Mouse (Mus musculus): ENCODE data around the gene Slc24a4. TPM values are rescaled to one million over a fixed set of nuclear protein-coding genes. Genes with fewer than 3 reads are reported as not detected.

Slc24a4 gene
- total RNA-seq (2021): 10 to 100 TPM; 39.5 to 44.1 TPM

DNA sequence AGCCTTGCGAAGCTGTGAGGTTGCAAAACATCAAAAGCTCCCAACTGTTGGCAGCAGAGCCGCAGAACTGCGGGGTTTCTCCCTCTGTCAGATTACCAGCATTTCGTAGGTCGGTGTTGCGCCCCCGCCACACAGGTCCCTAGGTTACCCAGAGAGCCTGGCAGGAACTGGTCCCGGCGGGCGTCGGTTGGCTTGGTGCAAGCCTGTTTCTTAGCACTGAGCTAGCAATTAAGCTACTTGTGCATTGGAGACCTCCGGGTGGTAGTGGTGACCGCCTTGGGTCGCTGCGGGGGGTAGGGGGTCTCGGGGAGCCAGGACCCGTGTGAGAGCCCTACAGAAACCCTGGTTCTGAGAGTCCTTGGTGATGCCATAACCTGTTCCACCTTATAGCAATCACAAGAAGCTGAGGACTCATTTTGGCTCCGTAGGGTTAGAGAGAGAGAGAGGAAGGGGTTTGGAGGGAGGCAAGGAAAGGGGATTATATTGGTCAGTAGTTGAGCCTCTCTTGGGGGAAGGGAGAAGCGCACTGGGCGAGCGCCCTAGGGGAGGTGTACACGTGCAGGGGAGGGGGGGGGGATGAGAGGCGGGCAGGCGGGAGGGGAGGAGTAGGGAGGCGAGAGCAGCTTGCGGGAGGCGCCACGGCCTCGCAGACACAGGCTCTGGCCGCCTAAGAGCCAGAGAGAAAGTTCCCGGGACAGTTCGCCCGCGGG is at the start of gene Slc24a4:
Slc24a4 (plus strand) TSS at position 653 of the 710 bp plus-strand sequence.
- peak; percentile 32 to 34 for DNase-seq (ENCODE audit: extremely low spot score in 1 of 2, low spot score in 1 of 2)

DNA sequence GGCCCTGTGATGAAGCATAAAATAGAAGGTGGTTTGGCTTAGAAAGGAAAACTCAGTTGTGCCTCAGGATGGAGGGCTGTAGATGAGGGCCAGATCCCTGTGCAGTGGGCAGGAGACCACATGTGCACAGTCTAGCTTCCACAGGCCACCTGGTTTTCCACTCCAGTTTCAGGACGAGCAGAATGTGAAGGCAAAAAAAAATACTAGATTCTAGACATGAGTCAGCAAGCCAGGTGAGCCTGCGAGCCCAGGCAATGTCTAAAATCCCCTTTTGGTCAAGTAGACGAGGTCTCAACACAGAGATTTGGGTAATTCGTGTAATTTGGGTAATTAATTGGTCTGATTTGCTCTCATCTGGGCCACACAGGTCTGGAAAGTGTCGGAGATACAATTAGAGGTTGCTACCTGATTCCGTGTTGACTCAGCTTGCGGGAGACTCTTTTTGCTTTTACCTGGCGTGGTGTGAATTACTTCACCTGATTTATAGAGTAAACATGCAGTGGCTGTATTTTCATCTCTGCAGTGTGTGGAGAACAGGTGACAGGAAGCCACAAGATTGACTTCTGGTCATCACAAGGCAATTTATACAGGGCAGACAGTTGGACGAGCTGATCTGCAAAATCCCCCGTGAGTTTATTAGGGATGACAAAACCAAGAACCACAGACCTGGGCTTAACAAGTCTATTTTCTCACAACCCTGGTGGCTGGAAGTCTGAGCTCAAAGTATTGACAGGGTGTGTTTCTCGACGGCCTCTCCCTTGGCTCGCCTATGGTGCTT is 45.7 kb upstream of the Slc24a4 start:
- no peak for DNase-seq (ENCODE audit: extremely low spot score in 1 of 2, low spot score in 1 of 2)

DNA sequence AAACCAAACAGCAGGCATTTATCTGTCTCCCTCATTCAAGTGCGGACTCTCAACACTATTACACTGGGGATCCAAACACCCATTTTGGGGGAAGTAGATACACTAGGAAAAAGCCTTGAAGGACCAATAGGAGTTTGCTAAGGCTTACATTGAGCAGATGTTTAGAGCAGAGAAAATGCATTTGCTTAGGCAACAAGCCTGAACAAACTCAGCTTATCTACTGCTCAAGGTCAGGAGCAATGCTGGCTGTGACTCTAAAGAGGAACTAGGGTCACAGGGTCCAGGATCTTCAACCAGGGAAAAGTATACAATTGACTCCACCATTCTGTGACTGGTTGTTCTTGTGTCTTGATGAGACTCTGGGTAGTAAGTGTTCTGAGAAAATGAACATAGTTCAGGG is 38.0 kb upstream of the Slc24a4 start:
- no peak for DNase-seq (ENCODE audit: extremely low spot score in 1 of 2, low spot score in 1 of 2)

DNA sequence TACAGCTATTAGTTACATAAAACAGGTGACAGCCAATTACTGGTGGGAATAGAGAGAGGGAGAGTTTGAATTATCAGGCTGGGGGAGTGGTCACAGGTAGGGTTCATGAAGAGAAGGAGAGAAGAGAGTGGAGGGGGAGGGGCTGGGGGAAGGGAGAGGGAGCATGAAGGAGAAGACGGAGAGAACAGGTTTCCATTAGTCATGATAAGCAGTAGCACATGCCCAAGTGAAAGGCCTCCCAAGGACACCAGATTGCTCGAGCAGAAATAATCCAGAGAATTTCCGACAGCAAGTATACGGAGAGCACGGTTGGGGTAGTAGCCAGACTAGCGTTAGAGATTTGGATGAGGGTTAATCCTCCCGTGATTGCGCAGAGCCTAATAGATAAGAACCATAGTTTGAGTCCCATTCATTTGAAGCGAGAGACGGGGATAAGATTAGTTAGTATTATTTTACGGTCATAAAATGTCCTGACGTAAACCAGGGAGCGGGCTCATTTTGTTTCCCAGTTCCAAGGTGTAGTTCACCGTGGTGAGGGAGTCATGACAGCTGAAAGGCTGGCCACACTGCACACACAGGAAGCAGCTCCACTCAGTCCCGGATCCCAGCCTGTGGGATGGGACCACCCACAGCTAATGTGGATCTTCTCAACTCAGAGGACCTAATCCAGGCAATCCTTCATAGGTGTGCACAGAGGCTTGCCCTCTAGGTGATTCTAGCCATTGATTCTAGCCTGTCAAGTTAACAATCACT is 36.0 kb upstream of the Slc24a4 start:
- DNase-seq (ENCODE audit: extremely low spot score in 1 of 2, low spot score in 1 of 2): no peak

DNA sequence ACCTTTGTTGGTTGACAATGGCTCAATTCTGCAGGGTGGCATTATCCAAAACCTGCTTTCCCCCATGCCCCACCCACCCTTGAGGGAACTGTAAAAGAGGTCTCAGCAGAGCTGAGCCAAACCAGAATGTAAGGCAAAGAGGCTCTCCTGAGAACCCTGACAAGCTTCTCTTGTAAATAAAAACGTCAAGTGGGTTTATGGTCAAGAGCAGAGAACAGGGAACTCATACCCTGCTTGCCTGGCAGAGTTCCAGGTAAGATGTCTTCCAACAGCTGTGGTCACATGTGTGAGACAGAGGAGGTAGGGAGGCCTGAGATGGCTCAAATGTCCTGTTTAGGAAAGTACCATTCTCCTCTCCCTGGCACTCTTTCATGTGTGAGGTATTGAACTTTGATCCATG is 22.5 kb upstream of the Slc24a4 start:
- no peak for DNase-seq (ENCODE audit: extremely low spot score in 1 of 2, low spot score in 1 of 2)

DNA sequence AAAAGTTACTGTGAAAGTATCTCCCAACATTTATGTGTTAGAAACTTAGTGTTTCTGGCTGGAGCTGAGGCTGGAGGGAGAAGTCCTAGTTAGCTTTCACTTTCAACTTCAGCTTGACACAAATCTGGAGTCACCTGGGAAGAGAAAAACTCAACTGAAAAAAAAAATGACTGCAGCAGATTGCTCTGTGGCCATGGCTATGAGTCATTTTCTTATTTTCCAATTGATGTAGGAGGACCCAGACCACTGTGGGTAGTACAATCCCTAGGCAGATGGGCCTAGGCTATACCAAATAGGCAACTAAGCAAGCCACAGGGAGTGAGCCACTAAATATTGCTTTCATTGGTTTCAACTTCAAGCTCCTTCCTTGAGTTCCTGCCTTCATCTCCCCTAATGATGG is 19.7 kb upstream of the Slc24a4 start:
- no peak for DNase-seq (ENCODE audit: extremely low spot score in 1 of 2, low spot score in 1 of 2)

DNA sequence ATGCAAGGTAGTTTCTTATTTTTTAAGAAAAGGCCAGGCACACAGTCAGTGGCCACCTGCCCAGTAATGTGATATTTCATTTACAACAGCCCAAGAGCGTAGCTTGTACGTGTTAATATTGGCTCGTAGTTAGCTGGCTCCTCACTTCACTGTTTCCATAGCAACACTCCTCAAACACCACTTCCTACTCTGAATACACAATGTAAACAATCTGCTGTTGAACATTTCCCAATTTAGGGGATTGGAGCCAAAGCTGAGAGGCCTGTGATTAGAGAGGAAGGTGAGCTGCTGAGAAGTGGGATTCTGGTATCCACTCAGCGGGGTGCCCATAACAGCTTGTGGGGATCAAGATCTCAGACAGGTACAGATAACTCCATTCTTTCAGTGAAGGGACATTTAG is 16.0 kb upstream of the Slc24a4 start:
- DNase-seq (ENCODE audit: extremely low spot score in 1 of 2, low spot score in 1 of 2): no peak

DNA sequence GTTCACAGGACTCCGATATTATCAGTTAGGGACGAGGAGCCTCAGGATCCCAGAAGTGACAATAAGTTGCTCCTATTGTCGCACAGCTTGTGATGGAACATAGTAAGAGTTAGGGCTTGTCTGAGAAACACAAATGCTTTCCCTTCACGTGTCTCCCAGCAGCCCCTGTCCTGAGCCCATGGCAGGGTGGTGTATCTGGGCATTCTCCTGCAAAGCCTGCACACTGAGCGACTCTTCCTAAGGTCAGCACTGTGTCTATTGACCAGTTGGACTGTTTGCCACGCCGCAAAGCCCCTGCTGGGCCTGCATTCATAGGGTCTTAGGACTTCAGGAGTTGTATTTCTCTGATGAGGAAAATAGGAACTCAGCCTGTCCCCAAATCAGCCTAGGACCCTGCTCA is 15.6 kb upstream of the Slc24a4 start:
- DNase-seq (ENCODE audit: extremely low spot score in 1 of 2, low spot score in 1 of 2): no peak

DNA sequence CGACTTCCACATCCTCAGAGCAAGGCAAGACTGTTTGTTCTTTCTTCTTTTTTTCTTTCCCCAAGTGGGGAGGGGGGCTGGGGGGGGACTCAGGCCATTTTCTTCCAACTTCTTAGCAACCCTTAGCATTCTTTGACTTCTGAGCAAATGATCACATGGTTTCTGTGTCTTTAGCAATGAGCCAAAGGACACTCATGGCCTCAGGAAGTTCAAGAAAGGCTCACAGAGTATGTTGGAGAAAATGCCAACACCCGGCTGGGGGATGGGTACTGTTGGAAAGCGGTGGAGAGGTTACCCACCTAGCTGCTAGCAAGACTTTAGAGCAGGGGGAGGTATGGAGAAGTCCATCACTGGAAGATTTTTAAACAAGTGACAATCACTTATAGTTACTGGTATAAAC is 15.1 kb upstream of the Slc24a4 start:
- no peak for DNase-seq (ENCODE audit: extremely low spot score in 1 of 2, low spot score in 1 of 2)

DNA sequence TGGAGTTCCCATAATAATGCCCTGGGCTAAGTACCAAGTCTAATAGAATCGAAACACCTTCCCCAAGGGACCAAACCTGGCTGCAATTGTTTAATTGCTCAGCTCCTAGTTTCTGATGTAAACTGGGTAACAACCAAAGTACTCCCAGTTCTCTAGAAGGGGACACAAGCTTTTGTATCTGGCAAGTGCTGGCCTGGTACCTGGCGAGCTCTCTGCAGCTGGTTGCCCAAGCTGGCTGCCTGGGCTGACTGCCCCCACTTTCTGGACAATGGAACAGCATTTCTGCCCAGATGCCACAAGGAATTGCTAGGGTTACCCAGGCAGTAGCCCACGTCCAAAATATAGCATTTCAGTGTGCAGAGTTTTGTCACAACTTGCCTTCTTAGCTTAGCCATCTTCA is 12.0 kb upstream of the Slc24a4 start:
- no peak for DNase-seq (ENCODE audit: extremely low spot score in 1 of 2, low spot score in 1 of 2)

DNA sequence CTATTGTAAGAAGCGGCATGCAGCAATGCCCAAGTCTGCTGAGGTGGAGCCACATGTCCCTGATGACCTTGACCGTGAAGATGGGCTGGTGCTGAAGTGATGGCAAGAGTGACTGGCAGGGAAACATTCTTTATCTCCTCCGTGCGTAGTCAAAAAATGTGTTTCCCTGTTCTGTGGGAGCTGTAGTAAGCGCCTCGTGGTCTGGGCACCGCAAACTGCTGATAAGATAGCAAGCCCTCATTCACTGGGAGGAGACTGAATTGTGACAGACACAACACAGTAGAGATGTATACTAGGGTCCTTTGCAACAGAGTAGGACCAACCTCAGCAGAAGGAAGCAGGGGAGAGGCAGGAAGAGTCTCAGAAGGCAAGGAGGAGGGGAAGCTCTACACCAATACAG is 10.5 kb upstream of the Slc24a4 start:
- DNase-seq (ENCODE audit: extremely low spot score in 1 of 2, low spot score in 1 of 2): no peak

DNA sequence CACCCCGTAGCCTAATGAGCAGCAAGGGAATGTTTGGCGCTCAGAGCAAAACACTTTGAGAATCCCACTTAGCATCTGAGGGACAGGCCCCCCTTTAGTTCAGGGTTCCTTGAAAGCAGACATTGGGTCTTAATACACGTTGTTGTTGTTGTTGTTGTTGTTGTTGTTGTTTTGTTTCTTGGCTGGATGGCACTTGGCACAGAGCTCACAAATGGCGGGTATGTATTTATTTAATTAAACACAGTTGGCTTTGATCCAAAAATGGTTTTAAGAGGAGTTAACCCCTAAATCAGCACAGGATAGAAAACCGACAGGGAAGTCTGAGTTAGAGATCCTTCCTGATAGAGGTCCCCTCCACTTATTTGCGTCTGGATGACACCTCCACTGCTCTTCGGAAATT is 932 bp upstream of the Slc24a4 start:
- no peak for DNase-seq (ENCODE audit: extremely low spot score in 1 of 2, low spot score in 1 of 2)

DNA sequence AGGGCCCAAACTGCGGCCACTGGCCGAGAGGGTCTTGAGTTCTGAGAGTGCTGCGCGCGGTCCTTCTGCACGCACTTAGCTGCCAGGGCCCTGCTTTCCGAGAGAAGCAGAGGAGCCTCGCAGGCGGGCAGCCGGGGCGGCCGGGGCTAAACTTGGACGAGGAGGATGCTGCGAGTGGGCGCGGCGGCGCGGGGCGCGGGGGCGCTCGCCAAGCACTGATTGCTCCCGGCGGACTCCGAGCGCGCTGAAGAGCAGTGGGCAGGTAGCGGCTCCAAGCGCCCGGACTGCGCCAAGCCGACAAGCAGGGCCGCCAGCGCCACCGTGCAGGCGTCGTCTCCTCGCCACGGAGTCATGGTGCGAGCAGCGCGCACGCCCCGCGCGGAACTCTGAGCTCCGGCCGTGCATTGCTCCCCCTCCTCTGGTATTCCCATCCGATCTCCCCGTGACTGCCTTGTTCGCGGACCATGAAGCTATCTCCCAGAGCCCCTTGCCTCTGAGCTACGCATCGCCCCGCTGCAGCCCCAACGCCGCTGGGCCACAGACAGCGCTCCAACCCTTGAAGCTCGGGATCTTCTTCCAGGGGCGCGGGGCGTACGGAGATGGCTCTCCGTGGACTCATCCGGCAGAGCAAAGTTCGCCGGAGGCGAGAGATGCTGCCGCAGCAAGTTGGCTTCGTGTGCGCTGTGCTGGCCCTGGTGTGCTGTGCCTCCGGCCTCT is 416 bp downstream of the Slc24a4 start:
- peak; percentile 61 to 74 for DNase-seq (ENCODE audit: extremely low spot score in 1 of 2, low spot score in 1 of 2)

DNA sequence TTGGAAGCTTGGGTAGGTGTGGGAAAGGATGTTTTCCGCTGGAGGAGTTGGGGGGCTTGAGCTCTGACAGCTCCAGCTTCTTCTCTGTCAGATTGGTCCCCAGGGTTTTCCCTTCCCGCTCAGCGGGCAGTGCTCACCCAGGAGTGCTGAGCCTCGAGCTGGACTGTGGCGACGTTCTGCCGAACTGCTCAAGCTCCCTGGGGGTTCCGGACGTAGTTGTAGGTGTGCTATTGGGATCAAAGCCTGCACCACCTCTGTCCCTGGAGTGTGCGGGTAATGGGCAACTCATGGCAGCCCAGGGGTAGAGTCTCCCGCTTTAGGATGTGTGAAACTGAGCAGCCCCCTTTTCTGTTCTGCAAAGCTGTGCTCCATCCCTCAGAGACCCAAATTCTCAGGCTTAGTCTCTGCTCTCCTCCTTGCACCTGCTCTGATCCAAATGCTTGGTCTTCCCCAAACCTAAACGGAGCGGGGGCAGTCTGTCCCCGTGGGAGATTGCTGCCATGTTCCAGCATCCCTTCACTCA is 1.0 kb downstream of the Slc24a4 start:
- peak in 1 of 2 experiments; percentile 27 for DNase-seq (ENCODE audit: extremely low spot score in 1 of 2, low spot score in 1 of 2)

DNA sequence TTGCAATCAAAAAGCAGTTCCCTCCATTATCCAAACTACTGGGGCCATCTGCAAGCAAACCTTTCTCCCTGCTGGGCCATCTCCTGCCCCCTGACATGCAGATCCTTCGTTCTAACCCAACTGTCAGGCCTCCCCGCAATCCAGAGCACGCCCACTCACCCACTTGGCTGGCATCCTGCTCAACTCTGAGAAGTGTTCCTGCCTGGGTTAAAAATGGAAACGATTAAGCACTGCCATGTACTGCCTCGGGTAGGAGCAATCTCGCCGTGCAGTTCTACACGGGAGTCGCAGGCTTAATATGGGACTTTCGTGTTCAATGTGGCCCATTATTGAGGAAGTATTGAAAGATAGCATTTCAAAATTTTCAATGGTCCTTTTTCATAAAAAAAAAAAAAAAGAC is 11.2 kb downstream of the Slc24a4 start:
- DNase-seq (ENCODE audit: extremely low spot score in 1 of 2, low spot score in 1 of 2): peak in 1 of 2 experiments; percentile 44

DNA sequence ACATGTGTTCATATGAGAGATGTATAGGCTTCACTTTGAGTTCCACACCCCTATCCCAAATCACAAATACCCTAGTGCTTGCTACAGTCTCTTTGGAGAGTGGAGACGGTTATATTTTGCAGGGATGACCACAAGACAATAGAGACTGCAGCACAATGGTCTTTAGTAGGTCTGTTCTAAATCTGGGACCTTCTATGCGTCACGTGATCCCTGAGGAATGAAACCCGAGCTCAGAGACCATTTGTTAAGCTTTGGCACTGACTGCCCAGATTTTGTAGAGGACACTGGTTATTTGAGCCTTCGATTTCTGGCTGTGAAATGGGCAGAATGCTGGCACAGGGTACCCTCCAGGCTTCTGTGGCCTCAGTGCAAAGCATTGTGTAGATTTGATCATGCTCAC is 12.8 kb downstream of the Slc24a4 start:
- no peak for DNase-seq (ENCODE audit: extremely low spot score in 1 of 2, low spot score in 1 of 2)

DNA sequence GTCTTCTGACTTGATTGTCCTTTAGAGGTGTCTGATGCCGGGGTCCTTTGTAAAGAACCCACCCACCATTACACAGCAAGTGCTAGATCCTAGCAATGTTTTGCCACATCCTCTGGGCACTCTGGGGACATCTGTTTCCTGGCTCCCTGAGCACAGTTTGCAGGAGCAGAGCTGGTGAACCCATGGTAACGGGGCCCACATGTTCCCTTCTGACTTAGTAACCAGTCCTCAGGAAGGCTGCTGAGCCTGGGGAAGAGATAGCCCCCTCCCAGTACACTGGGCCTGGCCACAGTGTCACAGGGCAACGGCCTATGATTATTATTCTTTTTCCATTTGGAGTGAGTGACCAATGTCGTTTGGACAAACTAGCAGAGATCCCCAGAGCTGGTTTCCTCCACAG is 19.1 kb downstream of the Slc24a4 start:
- DNase-seq (ENCODE audit: extremely low spot score in 1 of 2, low spot score in 1 of 2): no peak

DNA sequence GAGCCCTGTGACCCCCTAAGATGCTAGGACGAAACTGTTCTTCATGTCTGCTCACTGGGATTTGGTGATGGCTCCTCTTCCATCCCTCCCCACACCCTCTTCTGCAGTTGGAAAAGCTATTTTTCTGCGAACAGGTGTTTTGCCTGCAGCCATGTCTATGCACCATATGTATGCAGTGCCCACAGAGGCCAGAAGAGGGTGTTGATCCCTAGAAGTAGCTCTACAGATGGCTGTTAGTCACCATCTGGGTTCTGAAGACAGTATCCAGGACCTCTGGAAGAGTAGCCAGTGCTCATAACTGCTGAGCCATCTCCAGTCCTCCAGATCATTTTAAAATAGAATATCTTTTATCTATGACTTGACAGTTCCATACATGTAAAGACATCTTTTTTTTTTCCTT is 20.2 kb downstream of the Slc24a4 start:
- no peak for DNase-seq (ENCODE audit: extremely low spot score in 1 of 2, low spot score in 1 of 2)

DNA sequence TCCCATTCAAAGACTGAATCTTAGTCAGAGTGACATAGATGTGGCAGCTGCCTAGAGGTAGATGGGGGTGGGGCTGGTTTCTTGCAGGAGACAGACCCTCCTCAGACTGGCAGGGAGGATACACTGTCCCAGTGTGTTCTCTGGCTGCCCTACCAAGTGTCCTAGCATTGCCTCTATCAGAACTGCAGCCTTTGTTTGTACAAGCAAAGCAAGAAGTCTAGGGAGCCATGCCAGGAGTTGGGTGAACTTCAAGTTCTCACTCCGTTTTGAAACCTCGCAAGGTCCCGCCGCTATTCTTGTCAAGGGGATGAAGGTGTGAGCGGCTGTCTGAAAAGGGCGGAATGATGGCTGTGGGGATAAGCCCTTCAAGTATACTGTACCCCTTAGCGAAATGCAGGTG is 22.7 kb downstream of the Slc24a4 start:
- no peak for DNase-seq (ENCODE audit: extremely low spot score in 1 of 2, low spot score in 1 of 2)

DNA sequence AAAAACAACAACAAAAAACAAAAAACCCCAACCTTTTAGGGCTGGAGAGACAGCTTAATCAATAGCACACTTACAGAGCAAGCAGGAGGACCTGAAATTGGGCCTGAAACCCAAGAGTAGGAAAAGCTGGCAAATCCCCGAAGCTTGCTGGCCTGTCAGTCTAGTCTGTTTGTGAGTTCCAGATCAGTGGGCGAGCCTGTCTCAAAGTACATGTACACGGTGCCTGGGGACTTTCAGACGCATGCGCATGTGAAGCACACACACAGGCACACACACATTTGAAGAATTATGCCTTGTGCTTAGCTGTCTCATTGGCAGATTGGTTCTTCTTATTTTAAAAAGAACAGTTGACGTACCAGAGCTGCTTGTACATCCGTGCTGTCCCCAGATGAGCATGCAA is 25.3 kb downstream of the Slc24a4 start:
- DNase-seq (ENCODE audit: extremely low spot score in 1 of 2, low spot score in 1 of 2): peak in 1 of 2 experiments; percentile 31
